Mouse (Mus musculus): ENCODE results near the gene Lhx5. TPM values are rescaled to one million over a fixed set of nuclear protein-coding genes. Genes with fewer than 3 reads are reported as not detected.
A peak's percentile ranks its signal among the peaks of the same experiment; 100 is the strongest.

Lhx5 gene
- total and polyA plus RNA-seq, 2 experiments from 2014 or later = 14.7 to 27.0 TPM

DNA sequence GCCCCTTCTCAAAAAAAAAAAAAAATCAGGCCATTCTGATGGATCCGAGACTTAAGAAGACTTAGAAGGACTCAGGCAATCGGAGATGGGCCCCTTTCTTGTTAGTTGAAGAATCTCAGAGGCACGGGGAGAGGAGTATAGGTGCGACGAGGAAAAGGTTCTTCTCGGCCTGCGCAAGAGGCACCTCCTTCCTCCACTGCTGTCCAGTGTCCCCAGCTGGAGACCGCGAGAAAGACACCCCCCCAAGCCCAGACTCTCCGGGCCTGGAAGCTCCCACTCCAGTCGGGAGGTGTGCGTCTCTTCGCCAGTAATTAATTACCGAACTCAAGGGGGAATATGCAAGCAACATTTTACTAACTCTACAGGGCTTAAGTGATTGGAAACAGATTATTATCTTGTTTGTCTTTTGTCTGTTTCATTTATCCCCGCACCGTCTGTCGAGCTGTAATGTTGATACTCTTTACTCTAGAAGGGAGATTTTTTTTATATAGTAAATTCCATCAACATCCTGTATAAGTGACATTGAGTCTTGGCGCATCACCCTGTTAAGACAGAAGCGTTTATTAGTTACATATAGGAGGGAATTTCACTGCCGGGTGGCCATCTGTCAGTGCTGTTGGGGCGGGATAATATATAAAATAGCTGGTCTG, 3.2 kb upstream of the Lhx5 start:
- H3K4me2 ChIP-seq (ENCODE audit: low read depth, low read length, poor library complexity, severe bottlenecking) = peak overlapping the region; percentile 57
- DNase-seq (ENCODE audit: low spot score) (no peak), ATAC-seq (ENCODE audit: low FRiP score) (no peak)
- H3K27ac ChIP-seq (ENCODE audit: low read depth, low read length) = peak overlapping the region; percentile 85
- no peaks in the 10 kb centered on the region for H3K9me3 ChIP-seq (ENCODE audit: low read length)
- no peaks in the 10 kb centered on the region for H3K4me1 ChIP-seq (ENCODE audit: insufficient read depth, low read length)
- peak overlapping the region; percentile 69 for H3K9ac ChIP-seq (replicated peaks; ENCODE audit: low read length, poor library complexity, severe bottlenecking)
- TF ChIP-seq CTCF (IDR thresholded peaks at IDR 0.05) = no peak
- 3% methylated on average over 21 of the region's 21 CpGs for WGBS
- H3K27me3 ChIP-seq (ENCODE audit: insufficient read depth, low read length) = peaks cover 36% of the 10 kb centered on the region
- no peaks in the 10 kb centered on the region for H3K36me3 ChIP-seq (ENCODE audit: insufficient read depth, low read length)
- peak overlapping the region; percentile 28 for H3K4me3 ChIP-seq (ENCODE audit: low read depth, low read length)

GRCm38 (mm10) chr5:120428990-120429389, 2.5 kb upstream of the Lhx5 start:
- no peak for ATAC-seq (ENCODE audit: low FRiP score)
- peak overlapping the region; percentile 69; the same call in 1 of the 2 replicates for H3K9ac ChIP-seq (replicated peaks; ENCODE audit: low read length, poor library complexity, severe bottlenecking)
- no peak for TF ChIP-seq CTCF (IDR thresholded peaks at IDR 0.05)

DNA sequence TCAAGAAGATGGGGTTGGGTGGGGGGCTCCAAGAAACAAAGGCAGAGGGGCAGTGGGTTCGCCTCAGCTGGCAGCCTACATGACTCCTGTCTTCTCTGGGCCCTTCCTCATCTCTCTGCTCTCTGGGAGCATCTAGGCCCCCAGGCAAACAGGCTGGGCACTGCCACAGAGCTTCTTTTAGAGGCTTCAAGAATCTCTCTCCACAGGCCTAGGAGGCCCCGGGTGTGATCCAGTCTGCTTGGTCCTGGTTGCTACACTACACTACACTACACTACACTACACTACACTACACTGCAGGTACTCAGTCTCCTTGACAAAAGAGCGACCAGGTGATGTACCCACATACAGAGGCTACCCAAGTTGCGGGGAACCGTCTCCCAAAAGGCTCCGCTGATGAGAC, 1.8 kb upstream of the Lhx5 start:
- no peaks in the 10 kb centered on the region for H3K36me3 ChIP-seq (ENCODE audit: insufficient read depth, low read length)
- peak overlapping the region; percentile 57 for H3K4me2 ChIP-seq (ENCODE audit: low read depth, low read length, poor library complexity, severe bottlenecking)
- H3K9me3 ChIP-seq (ENCODE audit: low read length) = no peaks in the 10 kb centered on the region
- DNase-seq (ENCODE audit: low spot score) (no peak), ATAC-seq (ENCODE audit: low FRiP score) (no peak)
- WGBS = 11% methylated on average over 6 of the region's 6 CpGs
- peak overlapping the region; percentile 54 for H3K9ac ChIP-seq (replicated peaks; ENCODE audit: low read length, poor library complexity, severe bottlenecking)
- H3K4me3 ChIP-seq (ENCODE audit: low read depth, low read length) = peak overlapping the region; percentile 51
- H3K4me1 ChIP-seq (ENCODE audit: insufficient read depth, low read length) = no peaks in the 10 kb centered on the region
- peaks cover 46% of the 10 kb centered on the region for H3K27me3 ChIP-seq (ENCODE audit: insufficient read depth, low read length)
- no peak for TF ChIP-seq CTCF (IDR thresholded peaks at IDR 0.05)
- peak overlapping the region; percentile 68 for H3K27ac ChIP-seq (ENCODE audit: low read depth, low read length)

More at GRCm38 (mm10) chr5:120428990-120429389, 2.5 kb upstream of the Lhx5 start:
- Histone ChIP-seq H3K36me3 (ENCODE audit: insufficient read depth, low read length) (no peaks in the 10 kb centered on the region), H3K4me3 (ENCODE audit: low read depth, low read length) (peak overlapping the region; percentile 28; the same call in 1 of the 2 replicates), H3K9me3 (ENCODE audit: low read length) (no peaks in the 10 kb centered on the region), H3K4me1 (ENCODE audit: insufficient read depth, low read length) (no peaks in the 10 kb centered on the region), H3K27me3 (ENCODE audit: insufficient read depth, low read length) (peaks cover 39% of the 10 kb centered on the region), H3K27ac (ENCODE audit: low read depth, low read length) (peak overlapping the region; percentile 85), H3K4me2 (ENCODE audit: low read depth, low read length, poor library complexity, severe bottlenecking) (peak overlapping the region; percentile 57)
- DNase-seq (ENCODE audit: low spot score) = no peak
- 3% methylated on average over 5 of the region's 6 CpGs for WGBS

GRCm38 (mm10) chr5:120431001-120431583, 407 bp upstream of the Lhx5 start:
- under 1% methylated on average over 30 of the region's 30 CpGs for WGBS
- peak overlapping the region; percentile 51 for H3K4me3 ChIP-seq (ENCODE audit: low read depth, low read length)
- H3K4me2 ChIP-seq (ENCODE audit: low read depth, low read length, poor library complexity, severe bottlenecking) = peak overlapping the region; percentile 38
- DNase-seq (ENCODE audit: low spot score) = no peak
- H3K9me3 ChIP-seq (ENCODE audit: low read length) = no peaks in the 10 kb centered on the region
- H3K27ac ChIP-seq (ENCODE audit: low read depth, low read length) = peak overlapping the region; percentile 69
- peak overlapping the region; percentile 70 for H3K9ac ChIP-seq (replicated peaks; ENCODE audit: low read length, poor library complexity, severe bottlenecking)
- no peak for ATAC-seq (ENCODE audit: low FRiP score)
- H3K36me3 ChIP-seq (ENCODE audit: insufficient read depth, low read length) = no peaks in the 10 kb centered on the region
- no peaks in the 10 kb centered on the region for H3K4me1 ChIP-seq (ENCODE audit: insufficient read depth, low read length)
- TF ChIP-seq CTCF (IDR thresholded peaks at IDR 0.05) = no peak
- peaks cover 52% of the 10 kb centered on the region for H3K27me3 ChIP-seq (ENCODE audit: insufficient read depth, low read length)

DNA sequence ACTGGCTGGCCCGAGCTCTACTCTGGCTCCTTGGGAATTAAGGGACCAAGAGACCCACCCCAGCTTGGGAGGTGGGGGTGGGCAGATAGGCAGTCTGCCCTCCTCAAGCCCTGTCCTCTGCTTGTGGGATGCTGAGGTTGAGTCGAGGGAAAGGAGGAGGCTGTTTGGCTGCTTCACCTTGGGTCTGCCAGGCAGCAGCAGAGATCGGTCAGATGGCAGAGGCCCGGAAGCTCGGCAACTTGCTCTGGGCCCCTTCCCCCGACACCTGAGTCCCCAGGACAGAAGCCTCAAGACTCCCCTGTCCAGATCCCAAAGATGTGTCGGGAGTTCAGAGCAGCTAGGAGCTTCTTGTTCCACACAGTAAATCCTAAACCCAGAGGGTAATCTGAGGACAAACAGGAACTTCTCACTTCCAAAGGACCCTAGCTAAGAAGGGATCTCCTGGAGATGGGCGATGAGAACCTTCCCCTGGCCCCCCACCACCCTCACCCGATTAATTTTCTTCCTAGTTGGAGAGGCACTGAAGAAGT, 1.1 kb downstream of the Lhx5 start:
- H3K4me1 ChIP-seq (ENCODE audit: insufficient read depth, low read length) = no peaks in the 10 kb centered on the region
- H3K36me3 ChIP-seq (ENCODE audit: insufficient read depth, low read length) = no peaks in the 10 kb centered on the region
- peaks cover 46% of the 10 kb centered on the region for H3K27me3 ChIP-seq (ENCODE audit: insufficient read depth, low read length)
- no peaks in the 10 kb centered on the region for H3K9me3 ChIP-seq (ENCODE audit: low read length)
- TF ChIP-seq CTCF (IDR thresholded peaks at IDR 0.05) = no peak
- H3K27ac ChIP-seq (ENCODE audit: low read depth, low read length) = peak overlapping the region; percentile 79
- H3K4me3 ChIP-seq (ENCODE audit: low read depth, low read length) = peak overlapping the region; percentile 51
- H3K4me2 ChIP-seq (ENCODE audit: low read depth, low read length, poor library complexity, severe bottlenecking) = peak overlapping the region; percentile 54
- peak overlapping the region; percentile 71 for H3K9ac ChIP-seq (replicated peaks; ENCODE audit: low read length, poor library complexity, severe bottlenecking)
- 1% methylated on average over 9 of the region's 9 CpGs for WGBS
- ATAC-seq (ENCODE audit: low FRiP score) (no peak), DNase-seq (ENCODE audit: low spot score) (no peak)

All from midbrain, postnatal 0 days (tissue).